Mouse (Mus musculus) MEL (cell line): ENCODE measurements at regions not wholly inside any gene's neighbourhood (a gene's known extent, or its start where the extent isn't known, plus 50 kb on each side); places are given as distances from the start of the nearest gene placed in this dataset.

Experiments
- DNase-seq: peaks from one replicate; pipeline ENCODE4 v3.0.0; 2011; ENCODE audit warnings: low read depth, low spot score
- H3K27ac ChIP-seq: 2 replicates; pipeline ENCODE4 v1.5.1; 2012; ENCODE audit warnings: low read depth, mild to moderate bottlenecking, control low read depth, low read length, moderate library complexity; ENCODE audit not compliant: control insufficient read depth
- H3K27me3 ChIP-seq, 2 experiments: fragments of 150-350 bp in 1 of 2; sonication (generic) in 1 of 2; 2 replicates each; pipeline ENCODE4 v1.6.1; 2012; ENCODE audit warnings: low read length in 2 of 2, mild to moderate bottlenecking in 2 of 2, improper control_type of control experiment in 1 of 2, moderate library complexity in 1 of 2; ENCODE audit not compliant: insufficient read depth in 2 of 2, control insufficient read depth in 1 of 2
- H3K36me3 ChIP-seq, 2 experiments: 2 replicates each; pipeline ENCODE4 v1.6.1; 2012 to 2014; ENCODE audit warnings: low read length in 2 of 2, improper control_type of control experiment in 1 of 2, inconsistent platforms in 1 of 2, mild to moderate bottlenecking in 1 of 2; ENCODE audit not compliant: insufficient read depth in 2 of 2, control insufficient read depth in 1 of 2
- H3K4me1 ChIP-seq, 2 experiments: fragments of 150-350 bp in 1 of 2; sonication (generic) in 1 of 2; 2 replicates each; pipeline ENCODE4 v1.6.1; 2012; ENCODE audit warnings: low read length in 2 of 2, improper control_type of control experiment in 1 of 2, mild to moderate bottlenecking in 1 of 2; ENCODE audit not compliant: insufficient read depth in 2 of 2, control insufficient read depth in 1 of 2
- H3K4me3 ChIP-seq, 2 experiments: fragments of 150-350 bp in 1 of 2; sonication (generic) in 1 of 2; 2 replicates each; pipeline ENCODE4 v1.5.1; 2012; ENCODE audit warnings: low read depth in 2 of 2, low read length in 2 of 2, mild to moderate bottlenecking in 2 of 2, moderate library complexity in 2 of 2, control low read depth in 1 of 2, improper control_type of control experiment in 1 of 2; ENCODE audit not compliant: control insufficient read depth in 1 of 2, insufficient read depth in 1 of 2
- H3K79me2 ChIP-seq: 2 replicates; pipeline ENCODE4 v1.6.1; 2012; ENCODE audit warnings: mild to moderate bottlenecking, low read length, moderate library complexity; ENCODE audit not compliant: control insufficient read depth, poor library complexity, insufficient read depth
- H3K9ac ChIP-seq: 2 replicates; pipeline ENCODE4 v1.6.1; 2012; ENCODE audit warnings: low read depth, mild to moderate bottlenecking, control low read depth, low read length, moderate library complexity; ENCODE audit not compliant: control insufficient read depth, poor library complexity, severe bottlenecking
- H3K9me3 ChIP-seq: fragments of 150-350 bp; sonication (generic); replicated peaks from 2 replicates; pipeline ENCODE4 v1.6.1; 2012; ENCODE audit warnings: mild to moderate bottlenecking, low read length, improper control_type of control experiment, moderate library complexity; ENCODE audit not compliant: insufficient read depth
- BHLHE40 ChIP-seq: IDR thresholded peaks from 2 replicates; pipeline ENCODE4 v1.6.1; 2012; ENCODE audit warnings: low read depth, mild to moderate bottlenecking, inconsistent platforms, low read length, improper control_type of control experiment, borderline replicate concordance
- CHD2 ChIP-seq: IDR thresholded peaks from 2 replicates; pipeline ENCODE4 v1.6.1; 2011; ENCODE audit warnings: low read length, improper control_type of control experiment
- E2F4 ChIP-seq: IDR thresholded peaks from 2 replicates; pipeline ENCODE4 v1.6.1; 2011; ENCODE audit warnings: low read depth, low read length, improper control_type of control experiment, borderline replicate concordance
- EP300 ChIP-seq, 2 experiments: IDR thresholded peaks; 2 replicates each; pipeline ENCODE4 v1.6.1; 2011; ENCODE audit warnings: improper control_type of control experiment in 2 of 2, low read length in 2 of 2, low read depth in 1 of 2, mild to moderate bottlenecking in 1 of 2
- ETS1 ChIP-seq: IDR thresholded peaks from 2 replicates; pipeline ENCODE4 v1.6.1; 2012; ENCODE audit warnings: low read depth, mild to moderate bottlenecking, inconsistent platforms, low read length, improper control_type of control experiment, moderate library complexity
- GATA1 ChIP-seq: IDR thresholded peaks from 2 replicates; pipeline ENCODE4 v1.6.1; 2011; ENCODE audit warnings: low read depth, low read length, improper control_type of control experiment
- HCFC1 ChIP-seq: IDR thresholded peaks from 2 replicates; pipeline ENCODE4 v1.6.1; 2012; ENCODE audit warnings: low read depth, mild to moderate bottlenecking, inconsistent platforms, low read length, improper control_type of control experiment, moderate library complexity
- JUND ChIP-seq: IDR thresholded peaks from 2 replicates; pipeline ENCODE4 v1.6.1; 2011; ENCODE audit warnings: low read depth, mild to moderate bottlenecking, improper control_type of control experiment, low read length
- MAFK ChIP-seq: IDR thresholded peaks from 2 replicates; pipeline ENCODE4 v1.6.1; 2011; ENCODE audit warnings: low read depth, mild to moderate bottlenecking, low read length, improper control_type of control experiment, borderline replicate concordance
- MAX ChIP-seq: IDR thresholded peaks from 2 replicates; pipeline ENCODE4 v1.6.1; 2011; ENCODE audit warnings: low read length, improper control_type of control experiment
- MAZ ChIP-seq: IDR thresholded peaks from 2 replicates; pipeline ENCODE4 v1.6.1; 2012; ENCODE audit warnings: low read depth, mild to moderate bottlenecking, inconsistent platforms, low read length, improper control_type of control experiment
- MYB ChIP-seq: IDR thresholded peaks from 2 replicates; pipeline ENCODE4 v1.6.1; 2011; ENCODE audit warnings: mild to moderate bottlenecking, low read depth, low read length, improper control_type of control experiment
- MYC ChIP-seq: IDR thresholded peaks from 2 replicates; pipeline ENCODE4 v1.6.1; 2011; ENCODE audit warnings: low read depth, mild to moderate bottlenecking, low read length, improper control_type of control experiment, moderate library complexity
- NELFE ChIP-seq: IDR thresholded peaks from 2 replicates; pipeline ENCODE4 v1.6.1; 2011; ENCODE audit warnings: low read depth, low read length, improper control_type of control experiment
- POLR2AphosphoS2 ChIP-seq: IDR thresholded peaks from 2 replicates; pipeline ENCODE4 v1.6.1; 2011; ENCODE audit warnings: low read length, improper control_type of control experiment
- POLR2AphosphoS5 ChIP-seq: IDR thresholded peaks from 2 replicates; pipeline ENCODE4 v1.6.1; 2012; ENCODE audit warnings: low read depth, borderline replicate concordance, mild to moderate bottlenecking, inconsistent platforms, low read length, moderate library complexity, mixed read lengths
- RCOR1 ChIP-seq: IDR thresholded peaks from 2 replicates; pipeline ENCODE4 v1.6.1; 2012; ENCODE audit warnings: low read depth, mild to moderate bottlenecking, inconsistent platforms, low read length, improper control_type of control experiment
- SIN3A ChIP-seq: IDR thresholded peaks from 2 replicates; pipeline ENCODE4 v1.6.1; 2012; ENCODE audit warnings: low read length, improper control_type of control experiment, inconsistent platforms
- SMC3 ChIP-seq: IDR thresholded peaks from 2 replicates; pipeline ENCODE4 v1.6.1; 2011; ENCODE audit warnings: low read depth, low read length, improper control_type of control experiment
- TAL1 ChIP-seq: IDR thresholded peaks from 2 replicates; pipeline ENCODE4 v1.6.1; 2012; ENCODE audit warnings: mild to moderate bottlenecking, inconsistent platforms, low read length, moderate library complexity, mixed read lengths
- TBP ChIP-seq: IDR thresholded peaks from 2 replicates; pipeline ENCODE4 v1.8.0; 2011; ENCODE audit warnings: low read depth, low read length, improper control_type of control experiment
- TCF12 ChIP-seq: IDR thresholded peaks from 2 replicates; pipeline ENCODE4 v1.6.1; 2014; ENCODE audit warnings: low read depth, mild to moderate bottlenecking, inconsistent platforms, low read length, improper control_type of control experiment, moderate library complexity
- UBTF ChIP-seq: IDR thresholded peaks from 2 replicates; pipeline ENCODE4 v1.6.1; 2012; ENCODE audit warnings: low read depth, mild to moderate bottlenecking, inconsistent platforms, low read length, improper control_type of control experiment, moderate library complexity, borderline replicate concordance; ENCODE audit not compliant: insufficient read depth
- ZC3H11A ChIP-seq: IDR thresholded peaks from 2 replicates; pipeline ENCODE4 v1.6.1; 2012; ENCODE audit warnings: low read depth, mild to moderate bottlenecking, inconsistent platforms, low read length, improper control_type of control experiment
- ZKSCAN1 ChIP-seq: IDR thresholded peaks from 2 replicates; pipeline ENCODE4 v1.6.1; 2012; ENCODE audit warnings: low read depth, mild to moderate bottlenecking, inconsistent platforms, low read length, improper control_type of control experiment, moderate library complexity
- ZMIZ1 ChIP-seq: IDR thresholded peaks from 2 replicates; pipeline ENCODE4 v1.6.1; 2012; ENCODE audit warnings: low read depth, mild to moderate bottlenecking, inconsistent platforms, low read length, improper control_type of control experiment, moderate library complexity

- H3K36me3 ChIP-seq: no peaks in the 10 kb centered on the region
- no peak overlapping the region for H3K27ac ChIP-seq
- TF ChIP-seq ZMIZ1 (no peak), POLR2AphosphoS2 (no peak), MAFK (no peak), TBP (no peak), ZC3H11A (no peak), MYB (no peak), ETS1 (no peak), SIN3A (no peak), HCFC1 (no peak), BHLHE40 (no peak), NELFE (no peak), TCF12 (no peak), JUND (no peak), EP300 (IDR thresholded peaks at IDR 0.05; ENCODE audit: low read depth in 1 of 2, low read length in 2 of 2) (no peak), RCOR1 (no peak), E2F4 (no peak), UBTF (no peak), POLR2AphosphoS5 (no peak)
- TF ChIP-seq, all 39 proteins: peak for 0
- H3K9me3 ChIP-seq: no peaks in the 10 kb centered on the region
- no peak overlapping the region for H3K4me3 ChIP-seq
- H3K9ac ChIP-seq: no peak overlapping the region
- no peak for DNase-seq
- H3K27me3 ChIP-seq: no peaks in the 10 kb centered on the region; a peak in 1 of 4 replicates
- H3K4me1 ChIP-seq: no peaks in the 10 kb centered on the region
- no peaks in the 10 kb centered on the region for H3K79me2 ChIP-seq
Observed at GRCm38 (mm10) chr3:144318761-144319467, 113.9 kb upstream of the Lmo4 start.

- no peak for DNase-seq
- no peak overlapping the region for H3K27ac ChIP-seq
- no peak overlapping the region for H3K9ac ChIP-seq
- H3K9me3 ChIP-seq: no peaks in the 10 kb centered on the region
- no peaks in the 10 kb centered on the region for H3K4me1 ChIP-seq
- no peaks in the 10 kb centered on the region for H3K27me3 ChIP-seq
- no peak overlapping the region for H3K4me3 ChIP-seq
- H3K79me2 ChIP-seq: no peaks in the 10 kb centered on the region
- H3K36me3 ChIP-seq: no peaks in the 10 kb centered on the region
- TF ChIP-seq TAL1 (no peak), POLR2AphosphoS5 (no peak), GATA1 (no peak), MAZ (no peak), ZKSCAN1 (no peak), RCOR1 (no peak), MYC (no peak), JUND (no peak), HCFC1 (no peak), CHD2 (no peak), SMC3 (no peak), ETS1 (no peak), MAFK (no peak), POLR2AphosphoS2 (no peak), MAX (no peak)
Observed at GRCm38 (mm10) chr3:144310748-144311147, 105.7 kb upstream of the Lmo4 start.
